Comparison of ENCODE assay signal across 35 mouse cellular contexts in the genomic region with DNA sequence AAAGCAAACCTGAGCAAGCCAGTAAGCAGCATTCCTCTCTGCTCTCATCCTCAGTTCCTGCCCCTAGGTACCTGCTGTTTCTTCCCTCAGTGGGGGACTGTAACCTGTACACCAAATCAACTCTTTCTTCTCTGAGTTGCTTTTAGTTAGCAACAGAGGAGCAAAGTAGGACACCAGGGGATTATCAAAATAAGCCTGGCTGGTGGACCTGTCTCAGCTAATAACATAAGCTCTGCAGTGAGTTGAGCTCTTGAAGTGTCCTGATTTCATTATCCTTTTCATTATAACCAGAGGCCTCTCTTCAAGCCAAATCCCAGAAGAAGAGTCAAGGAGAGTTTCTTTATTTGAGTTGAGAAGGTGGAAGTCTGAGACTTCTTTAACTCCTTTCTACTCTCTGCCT.
"Had no signal": no experiment of that assay in that cellular context is flagged by ENCODE, and none has a peak within 500 bp of the region (broad histone marks: within the 10 kb centered on the region; RNA-seq: fewer than 3 reads in every experiment).

No protein-coding gene starts in this region.

- H3K4me3 ChIP-seq: heart, adult 2 months; heart, embryonic 10.5 days; heart, embryonic 12.5 days; heart, embryonic 13.5 days; heart, embryonic 15.5 days; hindbrain, embryonic 10.5 days; hindbrain, embryonic 12.5 days; hindbrain, embryonic 13.5 days; hindbrain, embryonic 15.5 days; intestine, embryonic 15.5 days; kidney, embryonic 15.5 days; layer of hippocampus, adult 2 months had no signal

- H3K36me3 ChIP-seq: heart, embryonic 10.5 days; heart, embryonic 12.5 days; heart, embryonic 13.5 days; heart, embryonic 15.5 days; hindbrain, embryonic 10.5 days; hindbrain, embryonic 12.5 days; hindbrain, embryonic 13.5 days; hindbrain, embryonic 15.5 days; intestine, embryonic 15.5 days; kidney, embryonic 15.5 days had no signal

- H3K27ac ChIP-seq: heart, adult 2 months; heart, embryonic 10.5 days; heart, embryonic 13.5 days; heart, embryonic 15.5 days; hindbrain, embryonic 10.5 days; hindbrain, embryonic 12.5 days; hindbrain, embryonic 13.5 days; hindbrain, embryonic 14.5 days; hindbrain, embryonic 15.5 days; hindbrain, postnatal 0 days; intestine, embryonic 15.5 days; kidney, embryonic 15.5 days; kidney, postnatal 0 days; layer of hippocampus, adult 2 months had no signal

- DNase-seq: heart, adult 18-20 months; heart, adult 2 months; heart, postnatal 10 days; heart, postnatal 14 days; heart, postnatal 36 days; heart, postnatal 4 days; kidney, adult 11 months; kidney, adult 18-20 months; kidney, adult 2 months; kidney, adult 8-10 months; kidney, adult 9 months; kidney, postnatal 10 days; kidney, postnatal 14 days; kidney, postnatal 25 days; kidney, postnatal 36 days; kidney, postnatal 4 days; layer of hippocampus, adult 9-11 months had no signal

- ATAC-seq: hindbrain, embryonic 16.5 days; hindbrain, postnatal 0 days; inflammation-experienced regulatory T-cells, adult 6 months; intestine, embryonic 15.5 days; intestine, embryonic 16.5 days; intestine, postnatal 0 days had no signal

- H3K4me1 ChIP-seq: heart, embryonic 15.5 days; hindbrain, embryonic 10.5 days; hindbrain, embryonic 12.5 days; hindbrain, embryonic 13.5 days; hindbrain, embryonic 15.5 days; intestine, embryonic 15.5 days; kidney, embryonic 15.5 days had no signal

- H3K27me3 ChIP-seq: heart, embryonic 12.5 days; heart, embryonic 13.5 days; heart, embryonic 15.5 days; hindbrain, embryonic 12.5 days; hindbrain, embryonic 13.5 days; hindbrain, embryonic 15.5 days; intestine, embryonic 15.5 days; kidney, embryonic 15.5 days had no signal
